Mouse (Mus musculus): ENCODE results near the gene Sfr1. TPM values are rescaled to one million over a fixed set of nuclear protein-coding genes. Genes with fewer than 3 reads are reported as not detected.

The Sfr1 gene
- polyA plus RNA-seq, 1 experiment from 2014 or later: 141 TPM

DNA sequence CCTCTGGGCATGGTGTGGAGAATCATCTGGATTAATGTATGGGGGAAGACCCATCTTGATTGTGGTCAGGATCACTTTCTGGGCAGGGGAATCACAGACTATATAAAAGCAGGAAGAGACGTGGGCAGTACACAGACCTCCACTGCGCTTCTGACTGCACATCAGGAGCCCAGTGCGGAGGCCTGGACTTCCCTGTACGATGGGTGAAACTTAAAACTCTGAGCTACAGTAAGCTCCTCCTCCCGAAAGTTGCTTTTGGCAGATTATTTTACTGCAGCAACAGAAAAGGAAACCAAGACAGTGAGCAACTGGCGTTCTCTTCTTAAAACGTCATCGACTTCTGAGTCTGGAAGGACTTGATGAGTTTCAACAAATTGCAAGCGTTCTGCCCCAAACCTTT, 23.4 kb downstream of the Sfr1 start:
- H3K27ac ChIP-seq: no peak overlapping the region
- no peak overlapping the region for H3K9ac ChIP-seq
- H3K4me2 ChIP-seq: no peak overlapping the region
- ATAC-seq (replicated peaks): no peak
- no peak overlapping the region for H3K4me3 ChIP-seq
- H3K4me1 ChIP-seq: no peaks in the 10 kb centered on the region
- no peaks in the 10 kb centered on the region for H3K9me3 ChIP-seq
- WGBS: 94% methylated on average over 9 of the region's 9 CpGs
- no peaks in the 10 kb centered on the region for H3K36me3 ChIP-seq (replicated peaks)
- no peaks in the 10 kb centered on the region for H3K27me3 ChIP-seq (replicated peaks)

DNA sequence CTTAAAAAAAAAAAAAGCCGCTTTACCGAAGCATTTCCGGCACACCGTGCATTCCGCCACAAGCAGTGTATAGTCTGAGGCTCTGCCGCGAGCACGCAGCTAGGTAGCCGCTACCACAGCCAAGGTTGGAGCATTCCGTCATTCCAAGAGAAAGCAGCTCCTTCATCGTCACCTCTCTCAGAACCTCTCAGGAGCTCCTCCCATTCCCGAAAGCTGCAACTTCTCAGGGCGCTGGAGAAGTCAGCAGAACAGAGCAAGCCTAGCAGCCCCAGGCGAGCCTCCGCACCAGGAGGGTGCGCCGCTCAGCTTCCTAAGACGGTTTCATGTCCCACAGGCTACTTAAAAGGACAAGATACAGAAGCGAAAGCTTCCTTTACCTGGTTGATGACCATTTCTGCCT, 24.1 kb downstream of the Sfr1 start:
- Histone ChIP-seq H3K27ac (no peak overlapping the region), H3K9ac (no peak overlapping the region), H3K4me3 (no peak overlapping the region), H3K27me3 (replicated peaks) (no peaks in the 10 kb centered on the region), H3K4me1 (no peaks in the 10 kb centered on the region), H3K9me3 (no peaks in the 10 kb centered on the region), H3K36me3 (replicated peaks) (no peaks in the 10 kb centered on the region), H3K4me2 (no peak overlapping the region)
- WGBS: 77% methylated on average over 19 of the region's 19 CpGs
- no peak for ATAC-seq (replicated peaks)

DNA sequence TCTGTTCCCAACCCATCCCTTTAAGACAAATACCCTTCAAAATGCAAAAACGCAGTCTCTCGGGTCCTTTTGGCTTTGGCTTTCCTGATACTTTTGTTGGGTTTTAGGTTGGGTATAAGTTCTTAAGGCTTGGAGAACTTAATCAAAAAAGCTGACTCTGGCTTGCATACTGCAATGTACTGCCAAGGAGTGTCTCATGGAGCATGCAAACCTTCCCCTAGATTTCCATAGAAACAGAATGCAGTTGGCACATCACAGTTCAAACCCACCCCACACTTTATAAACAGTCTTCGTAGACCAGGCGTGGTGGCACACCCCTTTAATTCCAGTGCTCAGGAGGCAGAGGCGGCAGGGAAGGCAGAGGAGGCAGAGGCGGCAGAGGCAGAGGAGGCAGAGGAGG, 46.4 kb downstream of the Sfr1 start:
- no peaks in the 10 kb centered on the region for H3K27me3 ChIP-seq (replicated peaks)
- no peaks in the 10 kb centered on the region for H3K9me3 ChIP-seq
- WGBS: 70% methylated on average over 6 of the region's 6 CpGs
- no peak for ATAC-seq (replicated peaks)
- H3K9ac ChIP-seq: no peak overlapping the region
- H3K4me2 ChIP-seq: no peak overlapping the region
- H3K36me3 ChIP-seq (replicated peaks): no peaks in the 10 kb centered on the region
- H3K4me3 ChIP-seq: no peak overlapping the region
- H3K27ac ChIP-seq: no peak overlapping the region
- no peaks in the 10 kb centered on the region for H3K4me1 ChIP-seq

DNA sequence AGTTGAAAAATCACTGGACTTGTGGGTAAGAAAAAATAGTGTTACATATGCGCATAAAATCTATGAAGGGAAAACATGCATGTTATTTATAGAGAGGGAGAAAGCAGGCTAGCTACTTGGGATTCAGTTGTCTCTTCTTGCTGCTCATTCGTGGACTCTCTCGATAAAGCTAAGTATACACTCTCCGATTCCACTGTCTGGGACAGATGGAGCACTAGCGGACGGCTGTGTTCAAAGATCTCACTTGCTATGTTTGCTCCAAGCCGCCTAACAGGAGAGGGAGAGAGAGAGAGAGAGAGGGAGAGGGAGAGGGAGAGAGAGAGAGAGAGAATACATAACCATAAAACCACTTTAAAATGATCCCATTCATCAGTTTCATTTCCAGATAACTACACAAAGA, 48.7 kb downstream of the Sfr1 start:
- Histone ChIP-seq H3K9ac (no peak overlapping the region), H3K9me3 (no peaks in the 10 kb centered on the region), H3K36me3 (replicated peaks) (no peaks in the 10 kb centered on the region), H3K4me2 (no peak overlapping the region), H3K4me1 (no peaks in the 10 kb centered on the region), H3K4me3 (no peak overlapping the region), H3K27ac (no peak overlapping the region), H3K27me3 (replicated peaks) (no peaks in the 10 kb centered on the region)
- no peak for ATAC-seq (replicated peaks)
- WGBS: 85% methylated on average over 7 of the region's 7 CpGs

DNA sequence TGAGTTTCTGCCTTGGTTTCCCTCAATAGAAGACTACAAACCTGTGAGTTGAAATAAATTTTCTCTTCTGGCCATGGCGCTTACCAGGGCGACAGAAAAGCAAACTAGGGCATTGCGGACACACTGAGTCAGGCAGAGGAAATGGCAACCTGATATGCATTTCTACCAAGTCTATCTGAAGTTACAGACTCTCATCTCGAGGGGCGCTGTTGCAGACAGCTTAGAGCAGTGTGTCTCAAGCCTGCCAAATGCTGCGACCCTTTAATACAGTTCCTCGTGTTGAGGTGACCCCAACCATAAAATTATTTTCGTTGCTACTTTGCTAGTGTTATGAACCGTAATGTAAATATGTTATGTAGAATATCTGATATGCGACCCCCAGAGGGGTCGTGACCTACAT, 49.5 kb downstream of the Sfr1 start:
- Histone ChIP-seq H3K27me3 (replicated peaks) (no peaks in the 10 kb centered on the region), H3K27ac (no peak overlapping the region), H3K4me1 (no peaks in the 10 kb centered on the region), H3K36me3 (replicated peaks) (no peaks in the 10 kb centered on the region), H3K9ac (no peak overlapping the region), H3K4me2 (no peak overlapping the region), H3K9me3 (no peaks in the 10 kb centered on the region), H3K4me3 (no peak overlapping the region)
- 80% methylated on average over 11 of the region's 11 CpGs for WGBS
- no peak for ATAC-seq (replicated peaks)

DNA sequence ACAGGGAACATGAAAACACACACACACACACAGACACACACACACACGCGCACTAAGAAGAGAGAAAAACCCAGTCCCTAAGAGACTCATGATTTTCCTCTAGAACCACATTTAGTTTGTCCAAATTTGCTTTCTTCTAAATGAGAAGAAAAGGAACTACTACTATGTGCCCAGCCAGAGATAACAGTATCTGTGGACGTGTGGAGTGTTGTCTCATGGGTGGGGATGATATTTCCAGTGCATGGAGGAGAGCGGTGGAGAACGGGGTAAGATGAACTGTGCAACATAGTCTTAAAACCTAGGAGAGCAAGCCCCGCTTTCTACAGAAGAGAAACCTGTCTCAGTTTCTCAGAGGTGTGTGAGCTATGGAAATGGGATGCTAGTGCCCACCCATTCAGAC, 52.4 kb downstream of the Sfr1 start:
- no peak overlapping the region for H3K4me3 ChIP-seq
- no peak overlapping the region for H3K9ac ChIP-seq
- H3K27me3 ChIP-seq (replicated peaks): no peaks in the 10 kb centered on the region
- WGBS: 90% methylated on average over 6 of the region's 6 CpGs
- H3K4me2 ChIP-seq: no peak overlapping the region
- no peak for ATAC-seq (replicated peaks)
- H3K36me3 ChIP-seq (replicated peaks): no peaks in the 10 kb centered on the region
- H3K9me3 ChIP-seq: no peaks in the 10 kb centered on the region
- no peaks in the 10 kb centered on the region for H3K4me1 ChIP-seq
- no peak overlapping the region for H3K27ac ChIP-seq

Small RNA genes within 50 kb of the gene (microRNA-seq; reads per million reads assigned to microRNA genes)
- gene Mir8090: not detected

Other genes starting within 250 kb of the Sfr1 start
- 28.3 and 30.8 TPM in 2 replicates for gene Stn1, start 194.2 kb upstream of the Sfr1 start, polyA plus RNA-seq (2015; fragmentation: Nextera tagmentation; extraction: Ambion mirVana)
- gene Slk, start 152.0 kb upstream of the Sfr1 start, polyA plus RNA-seq (2015; fragmentation: Nextera tagmentation; extraction: Ambion mirVana): 6.1 and 6.2 TPM in 2 replicates
- 0.24 and 0.40 TPM in 2 replicates for gene Col17a1, start 39.6 kb upstream of the Sfr1 start, polyA plus RNA-seq (2015; fragmentation: Nextera tagmentation; extraction: Ambion mirVana)
- gene Gsto1, start 123.3 kb downstream of the Sfr1 start, polyA plus RNA-seq (2015; fragmentation: Nextera tagmentation; extraction: Ambion mirVana): 136 and 139 TPM in 2 replicates
- 0.74 and 1.4 TPM in 2 replicates for gene Gsto2, start 133.9 kb downstream of the Sfr1 start, polyA plus RNA-seq (2015; fragmentation: Nextera tagmentation; extraction: Ambion mirVana)
- gene Cfap43, start 187.6 kb downstream of the Sfr1 start, polyA plus RNA-seq (2015; fragmentation: Nextera tagmentation; extraction: Ambion mirVana): 1.5 and 1.8 TPM in 2 replicates
- 5.1 and 5.7 TPM in 2 replicates for gene Itprip, start 187.6 kb downstream of the Sfr1 start, polyA plus RNA-seq (2015; fragmentation: Nextera tagmentation; extraction: Ambion mirVana)
- gene Cfap58, start 206.0 kb downstream of the Sfr1 start, polyA plus RNA-seq (2015; fragmentation: Nextera tagmentation; extraction: Ambion mirVana): 0.41 and 0.65 TPM in 2 replicates